Mouse (Mus musculus) lung, embryonic 14.5 days (tissue): ENCODE measurements around the gene Pdlim4. TPM values are rescaled to one million over a fixed set of nuclear protein-coding genes. Genes with fewer than 3 reads are reported as not detected.

Experiments used
- ATAC-seq: fragments of 200-750 bp; cut with Nextera tagmentation; 2 replicates; pipeline ENCODE4 v1.8.0; 2017; ENCODE audit warnings: mild to moderate bottlenecking, moderate TSS enrichment, moderate library complexity; ENCODE audit not compliant: insufficient read depth
- DNase-seq: peaks from one replicate; pipeline ENCODE4 v3.0.0-alpha.2; 2015
- H3K27ac ChIP-seq: fragments of 300-500 bp; sonication (generic); 2 replicates; pipeline ENCODE4 v1.5.1; 2014; ENCODE audit warnings: low read depth, mild to moderate bottlenecking, moderate library complexity
- H3K27me3 ChIP-seq: fragments of 300-500 bp; sonication (generic); 2 replicates; pipeline ENCODE4 v1.6.1; 2014; ENCODE audit warnings: low read length, control low read depth; ENCODE audit not compliant: insufficient read depth
- H3K36me3 ChIP-seq: fragments of 300-500 bp; sonication (generic); 2 replicates; pipeline ENCODE4 v1.6.1; 2014; ENCODE audit warnings: control low read depth; ENCODE audit not compliant: insufficient read depth
- H3K4me1 ChIP-seq: fragments of 300-500 bp; sonication (generic); 2 replicates; pipeline ENCODE4 v1.6.1; 2014; ENCODE audit warnings: antibody characterized with exemption, control low read depth; ENCODE audit not compliant: insufficient read depth
- H3K4me2 ChIP-seq: fragments of 300-500 bp; sonication (generic); 2 replicates; pipeline ENCODE4 v1.6.1; 2014; ENCODE audit warnings: mild to moderate bottlenecking
- H3K4me3 ChIP-seq: fragments of 300-500 bp; sonication (generic); 2 replicates; pipeline ENCODE4 v1.5.1; 2014; ENCODE audit warnings: low read depth, low read length
- H3K9ac ChIP-seq: fragments of 300-500 bp; sonication (generic); 2 replicates; pipeline ENCODE4 v1.6.1; 2014
- H3K9me3 ChIP-seq: fragments of 300-500 bp; sonication (generic); 2 replicates; pipeline ENCODE4 v1.6.1; 2016; ENCODE audit warnings: low read depth, low read length, control low read depth
- CTCF ChIP-seq: IDR thresholded peaks from 2 replicates; pipeline ENCODE4 v1.5.1; 2016; ENCODE audit warnings: antibody characterized with exemption, low read depth
- WGBS: fragments of 180-500 bp; shearing (Covaris S2); extraction: QIAGEN DNeasy Blood & Tissue Kit; methylation state at CpG from one replicate; pipeline ENCODE4 v1.1.7; 2014; 5-methylcytosine and 5-hydroxymethylcytosine counted together
- polyA plus RNA-seq: library from polyadenylated mRNA; unstranded; fragments of >200 nt; fragmentation: Nextera tagmentation; extraction: Ambion mirVana; gene quantifications from 2 replicates; pipeline ENCODE4 v1.2.1, GENCODE M21; 2014

Pdlim4 gene
- polyA plus RNA-seq, 1 experiment from 2014 or later, result 12.1 TPM

DNA sequence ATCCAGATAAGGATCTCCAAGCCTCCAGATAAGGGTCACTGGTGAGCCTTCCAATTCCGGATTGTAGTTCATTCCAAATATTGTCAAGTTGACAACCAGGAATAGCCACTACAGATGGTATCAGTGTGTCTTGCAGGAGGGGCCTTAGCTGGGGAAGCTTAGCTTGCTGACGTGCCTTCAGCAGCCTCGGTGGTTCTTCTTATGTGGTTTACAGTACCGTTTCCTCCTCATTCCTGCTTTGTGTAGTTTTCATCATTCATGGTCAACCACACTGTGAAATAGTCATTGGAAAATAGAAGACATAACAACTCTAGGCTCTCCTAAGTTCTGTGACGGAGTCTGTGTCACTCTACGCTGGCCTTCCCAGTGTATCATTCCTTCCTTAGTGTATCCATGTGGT is 36.2 kb upstream of the Pdlim4 start:
- Histone ChIP-seq H3K27ac (no peak overlapping the region), H3K27me3 (no peaks in the 10 kb centered on the region; the same call in 1 of the 2 replicates), H3K4me3 (no peak overlapping the region), H3K9me3 (no peaks in the 10 kb centered on the region), H3K36me3 (no peaks in the 10 kb centered on the region), H3K4me1 (0 out of 2 replicates have a peak, but pooled peaks cover 5% of the 10 kb centered on the region), H3K9ac (no peak overlapping the region), H3K4me2 (no peak overlapping the region)
- 83% methylated on average over 6 of the region's 6 CpGs for WGBS
- TF ChIP-seq CTCF, result no peak
- DNase-seq (no peak), ATAC-seq (no peak)

DNA sequence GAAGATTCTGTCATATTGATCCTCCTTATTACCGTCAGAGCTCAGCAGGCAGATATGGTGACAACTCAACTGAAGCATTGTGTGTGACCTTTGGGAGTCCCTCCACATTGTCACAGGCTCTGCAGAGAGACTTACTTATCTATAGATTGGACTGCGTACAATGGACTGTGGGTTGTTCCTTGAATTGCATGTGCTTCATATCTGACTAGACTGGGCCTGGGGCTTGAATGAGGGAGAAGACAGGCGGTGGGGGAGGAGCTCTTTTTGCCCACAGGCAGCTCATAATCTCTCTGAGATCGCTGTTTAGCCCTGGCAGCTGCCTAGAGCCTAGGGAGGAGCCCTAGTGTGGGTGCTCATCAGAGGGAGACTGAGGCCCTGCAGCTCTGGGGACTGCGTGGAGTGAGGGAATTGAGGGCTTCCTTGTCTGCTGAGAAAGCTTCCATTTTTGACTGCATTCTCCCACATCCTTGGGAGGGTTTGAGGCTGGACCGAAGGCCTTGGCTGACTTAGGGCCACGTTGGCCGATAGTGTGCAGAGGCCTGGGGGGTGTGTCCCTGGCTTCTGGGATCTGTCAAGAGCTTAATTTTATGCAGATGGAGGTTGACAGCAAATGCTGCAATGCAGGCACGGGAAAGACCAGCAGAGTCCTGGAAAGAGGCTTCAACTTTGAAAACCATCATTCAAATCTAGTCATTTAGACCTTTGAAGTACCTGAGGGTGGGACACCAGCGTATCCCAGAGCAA is 34.1 kb upstream of the Pdlim4 start:
- H3K4me2 ChIP-seq, result no peak overlapping the region
- no peak for TF ChIP-seq CTCF
- no peaks in the 10 kb centered on the region for H3K36me3 ChIP-seq
- no peaks in the 10 kb centered on the region; the same call in 1 of the 2 replicates for H3K27me3 ChIP-seq
- 72% methylated on average over 10 of the region's 10 CpGs for WGBS
- 0 out of 2 replicates have a peak, but pooled peaks cover 5% of the 10 kb centered on the region for H3K4me1 ChIP-seq
- DNase-seq (no peak), ATAC-seq (no peak)
- H3K9me3 ChIP-seq, result no peaks in the 10 kb centered on the region
- H3K4me3 ChIP-seq, result no peak overlapping the region
- H3K9ac ChIP-seq, result no peak overlapping the region
- H3K27ac ChIP-seq, result no peak overlapping the region

DNA sequence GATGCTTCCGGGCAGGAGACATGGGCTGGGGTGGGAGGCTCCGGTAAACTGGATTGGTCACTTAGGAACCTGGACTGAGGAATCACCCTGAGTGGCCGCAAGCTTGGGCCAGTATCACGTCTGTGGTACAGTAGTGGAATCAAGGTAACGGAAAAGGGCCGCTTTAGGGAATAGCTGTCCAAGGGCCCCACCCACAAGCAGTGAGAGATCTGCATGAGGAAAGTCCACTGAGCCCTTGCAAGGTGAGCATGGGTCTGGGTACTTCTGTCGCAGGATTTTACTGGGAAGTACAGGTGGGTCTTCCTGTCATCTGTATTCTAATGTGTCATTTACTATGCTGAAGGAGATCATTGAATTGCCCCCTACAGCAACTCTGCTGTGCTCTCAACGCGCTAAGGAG is 32.9 kb upstream of the Pdlim4 start:
- no peaks in the 10 kb centered on the region; the same call in 1 of the 2 replicates for H3K27me3 ChIP-seq
- H3K4me2 ChIP-seq, result peak overlapping the region; percentile 99
- H3K4me3 ChIP-seq, result peak overlapping the region; percentile 67
- no peak for DNase-seq
- H3K27ac ChIP-seq, result no peak overlapping the region
- H3K9me3 ChIP-seq, result no peaks in the 10 kb centered on the region
- H3K9ac ChIP-seq, result peak overlapping the region; percentile 65; the same call in 1 of the 2 replicates
- 66% methylated on average over 9 of the region's 9 CpGs for WGBS
- ATAC-seq, result no peak
- TF ChIP-seq CTCF, result no peak
- H3K4me1 ChIP-seq, result 0 out of 2 replicates have a peak, but pooled peaks cover 5% of the 10 kb centered on the region
- H3K36me3 ChIP-seq, result no peaks in the 10 kb centered on the region

DNA sequence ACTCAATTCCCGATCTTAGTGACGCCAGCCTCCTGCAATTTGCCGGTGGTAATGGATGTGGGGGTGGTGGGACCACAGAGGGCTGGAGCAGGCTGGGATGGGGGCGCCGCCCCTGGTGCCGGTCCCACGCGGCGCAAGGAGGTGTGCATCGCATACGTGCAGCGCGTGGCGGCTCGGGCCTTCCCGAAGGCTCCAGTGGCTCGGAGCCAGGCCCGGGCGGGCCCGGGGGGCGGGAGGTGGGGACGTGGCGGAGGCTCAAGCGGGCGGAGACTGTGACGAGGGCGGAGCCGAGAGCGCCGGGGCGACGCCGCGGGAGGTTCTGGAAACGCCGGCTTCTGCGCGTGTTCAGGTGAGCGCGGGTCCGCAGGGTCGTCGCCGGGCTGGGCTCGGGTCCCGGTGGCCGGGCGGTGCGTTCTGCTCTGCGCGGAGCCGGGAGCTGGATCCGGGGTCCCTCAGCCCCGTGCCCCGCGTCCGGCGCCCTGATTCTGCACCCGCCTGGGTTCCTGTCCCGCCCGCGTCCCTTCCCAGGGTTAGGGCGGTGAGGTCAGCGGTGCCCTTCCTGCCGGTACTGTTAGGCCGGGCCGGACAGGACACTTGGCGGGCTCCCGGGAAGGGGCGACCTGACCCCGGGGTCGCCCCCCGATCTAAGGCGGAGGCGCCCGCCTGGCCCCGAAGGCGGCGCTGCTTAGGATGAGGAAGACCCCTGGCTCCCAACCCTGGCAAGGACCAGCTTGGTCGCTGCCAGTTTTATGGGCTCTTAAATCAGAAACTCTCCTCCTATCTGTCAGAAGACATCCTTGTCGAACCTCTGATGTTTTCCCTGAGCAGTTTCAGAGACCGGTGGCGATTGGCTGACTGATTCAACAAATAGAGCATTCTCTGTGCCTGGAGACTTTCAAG is 32.1 kb upstream of the Pdlim4 start:
- Histone ChIP-seq H3K27me3 (no peaks in the 10 kb centered on the region; the same call in 1 of the 2 replicates), H3K9me3 (no peaks in the 10 kb centered on the region), H3K4me2 (peak overlapping the region; percentile 99), H3K4me1 (0 out of 2 replicates have a peak, but pooled peaks cover 5% of the 10 kb centered on the region), H3K36me3 (no peaks in the 10 kb centered on the region), H3K9ac (peak overlapping the region; percentile 65), H3K27ac (no peak overlapping the region), H3K4me3 (peak overlapping the region; percentile 67)
- under 1% methylated on average over 66 of the region's 83 CpGs for WGBS
- DNase-seq (peak; percentile 91), ATAC-seq (peak; percentile 91)
- no peak for TF ChIP-seq CTCF

DNA sequence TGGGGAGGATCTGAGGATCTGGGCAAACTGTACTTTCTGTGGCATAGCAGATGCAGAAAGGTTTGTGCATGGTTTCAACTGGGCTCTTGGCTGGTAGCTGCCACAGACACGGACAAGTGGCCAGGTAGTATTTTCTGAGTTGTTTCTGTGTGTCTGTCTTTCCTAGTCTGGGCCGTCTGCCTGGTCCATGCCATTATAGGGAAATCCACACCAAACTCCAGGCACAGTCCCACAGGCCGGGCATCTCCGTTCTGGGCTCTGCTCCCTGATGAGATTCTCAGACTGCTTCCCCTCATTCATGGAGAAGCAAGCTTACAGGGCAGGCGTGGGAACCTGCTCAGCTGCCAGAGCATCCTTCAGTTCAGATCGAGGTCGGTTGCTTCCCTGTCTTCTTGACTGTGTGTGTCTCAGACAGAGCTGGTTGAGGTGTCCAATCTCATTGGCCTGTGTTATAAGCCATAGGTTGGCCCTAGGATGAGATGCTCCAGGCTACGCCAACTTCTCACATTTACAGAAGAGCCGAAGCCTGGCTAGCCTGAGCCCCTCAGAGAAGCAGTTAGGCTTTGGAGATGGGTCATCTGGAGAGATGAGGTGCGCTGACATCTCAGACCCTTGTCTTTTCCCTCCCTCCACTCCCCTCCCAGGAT is 31.4 kb upstream of the Pdlim4 start, which contains the start of gene P4ha2:
Gene P4ha2, plus strand, starts transcription at position 51 of the 647 bp plus-strand sequence.
- peak; percentile 41 for ATAC-seq
- Histone ChIP-seq H3K9me3 (no peaks in the 10 kb centered on the region), H3K4me1 (0 out of 2 replicates have a peak, but pooled peaks cover 5% of the 10 kb centered on the region), H3K36me3 (no peaks in the 10 kb centered on the region), H3K4me2 (peak within 1 kb of the TSS; percentile 99), H3K4me3 (peak within 1 kb of the TSS; percentile 67), H3K27ac (no peak within 1 kb of the TSS; the same call in 1 of the 2 replicates), H3K9ac (peak within 1 kb of the TSS; percentile 65), H3K27me3 (no peaks in the 10 kb centered on the region; the same call in 1 of the 2 replicates)
- no peak for TF ChIP-seq CTCF
- peak; percentile 7 for DNase-seq
- 54% methylated on average over 10 of the region's 10 CpGs for WGBS

DNA sequence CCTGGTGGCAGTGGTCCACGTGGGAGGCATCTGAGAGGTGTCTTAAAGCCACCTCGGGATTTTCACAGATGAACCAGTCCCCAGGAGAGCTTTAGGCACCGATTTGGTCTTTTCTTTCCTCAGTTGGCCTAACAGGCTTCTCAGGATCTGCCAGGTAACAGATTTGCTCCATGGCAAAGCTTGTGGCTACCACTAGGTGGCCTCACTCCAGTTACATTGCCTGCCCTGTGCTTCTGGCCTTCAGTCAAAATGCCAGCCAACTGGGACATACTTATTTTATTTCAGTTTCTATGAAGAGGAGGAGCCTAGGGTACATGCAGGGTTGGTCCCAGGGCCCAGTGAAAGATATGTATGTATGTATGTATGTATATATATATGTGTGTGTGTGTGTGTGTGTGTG is 24.2 kb upstream of the Pdlim4 start:
- no peak overlapping the region for H3K4me2 ChIP-seq
- no peak overlapping the region for H3K4me3 ChIP-seq
- H3K36me3 ChIP-seq, result no peaks in the 10 kb centered on the region
- ATAC-seq (no peak), DNase-seq (peak; percentile 71)
- peak; percentile 78 for TF ChIP-seq CTCF
- H3K27me3 ChIP-seq, result no peaks in the 10 kb centered on the region
- H3K27ac ChIP-seq, result no peak overlapping the region
- no peak overlapping the region for H3K9ac ChIP-seq
- whole genome bisulfite sequencing, result 5% methylated on average over 3 of the region's 3 CpGs
- H3K4me1 ChIP-seq, result no peaks in the 10 kb centered on the region
- no peaks in the 10 kb centered on the region for H3K9me3 ChIP-seq
